Mouse (Mus musculus): ENCODE measurements around the gene Phactr2. TPM values are rescaled to one million over a fixed set of nuclear protein-coding genes. Genes with fewer than 3 reads are reported as not detected.

Phactr2 gene
- total RNA-seq, 2 experiments from 2014 or later: 30.1 to 31.2 TPM

DNA sequence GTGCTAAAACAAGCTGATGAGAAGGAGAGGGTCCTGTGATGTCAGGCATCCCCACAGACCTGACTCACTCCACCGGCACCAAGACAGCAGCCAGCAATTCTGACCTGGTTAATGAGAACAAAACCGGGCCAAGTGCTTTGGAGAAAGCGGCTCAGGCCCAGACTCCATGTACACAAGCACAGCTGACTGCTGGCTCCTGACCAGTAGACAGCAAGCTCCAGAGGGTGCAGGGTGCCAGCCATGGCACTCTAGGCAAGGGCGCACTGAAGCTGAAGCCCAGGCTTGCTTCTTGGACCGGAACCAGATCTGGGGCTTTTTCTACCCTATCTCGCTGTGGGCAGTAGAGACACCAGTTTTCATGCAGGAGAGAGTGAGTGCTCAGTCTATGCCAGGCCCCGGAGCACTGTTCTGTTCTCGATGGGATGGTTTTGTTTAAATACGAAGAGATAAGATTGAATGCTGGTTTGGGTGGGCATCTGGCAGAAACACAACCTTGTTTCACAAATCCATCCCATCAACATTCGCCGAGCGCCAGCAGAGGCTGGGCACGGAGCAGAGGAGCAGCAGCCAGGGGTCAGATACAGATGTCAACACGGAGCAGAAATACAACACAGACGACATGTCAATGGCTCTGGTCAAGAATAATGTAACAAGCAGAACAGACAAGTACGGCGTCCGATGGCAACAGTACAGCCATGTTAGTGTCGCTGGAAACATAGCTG lies 61.8 kb downstream of the Phactr2 start:
- no peak for ATAC-seq (ENCODE audit: poor library complexity, severe bottlenecking)

DNA sequence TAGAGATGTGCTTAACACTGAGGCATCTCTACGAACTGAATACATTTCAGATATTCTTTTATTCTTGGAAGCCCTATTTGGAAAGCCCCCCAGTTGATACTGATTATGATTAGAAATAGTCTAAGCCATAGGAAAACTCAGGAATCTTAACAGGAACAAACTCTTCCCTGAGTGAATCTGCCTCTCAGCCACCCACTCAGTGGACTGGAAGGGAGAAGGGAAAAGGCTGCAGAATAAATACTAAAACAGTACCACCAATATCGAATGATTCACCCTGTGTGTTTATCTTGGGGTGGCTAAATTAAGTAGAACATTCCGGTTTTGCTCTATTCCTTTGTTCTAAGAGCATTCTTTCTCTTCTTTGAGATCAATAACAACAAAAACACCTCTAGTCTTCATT lies 63.2 kb downstream of the Phactr2 start:
- no peak for ATAC-seq (ENCODE audit: poor library complexity, severe bottlenecking)

DNA sequence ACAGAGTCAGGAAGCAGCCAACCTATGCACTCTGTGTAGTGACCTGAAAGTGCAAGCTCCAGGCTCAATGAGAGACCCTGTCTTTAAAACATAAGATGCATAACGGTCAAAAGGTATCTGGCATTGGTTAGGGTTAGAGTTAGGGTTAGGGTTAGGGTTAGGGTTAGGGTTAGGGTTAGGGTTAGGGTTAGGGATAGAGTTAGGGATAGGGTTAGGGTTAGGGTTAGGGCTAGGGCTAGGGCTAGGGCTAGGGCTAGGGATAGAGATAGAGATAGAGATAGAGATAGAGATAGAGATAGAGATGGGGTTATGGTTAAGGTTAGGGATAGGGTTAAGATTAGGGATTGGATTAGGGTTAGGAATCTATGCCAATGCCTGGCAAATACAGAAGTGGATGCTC lies 72.2 kb downstream of the Phactr2 start:
- ATAC-seq (ENCODE audit: poor library complexity, severe bottlenecking): no peak

DNA sequence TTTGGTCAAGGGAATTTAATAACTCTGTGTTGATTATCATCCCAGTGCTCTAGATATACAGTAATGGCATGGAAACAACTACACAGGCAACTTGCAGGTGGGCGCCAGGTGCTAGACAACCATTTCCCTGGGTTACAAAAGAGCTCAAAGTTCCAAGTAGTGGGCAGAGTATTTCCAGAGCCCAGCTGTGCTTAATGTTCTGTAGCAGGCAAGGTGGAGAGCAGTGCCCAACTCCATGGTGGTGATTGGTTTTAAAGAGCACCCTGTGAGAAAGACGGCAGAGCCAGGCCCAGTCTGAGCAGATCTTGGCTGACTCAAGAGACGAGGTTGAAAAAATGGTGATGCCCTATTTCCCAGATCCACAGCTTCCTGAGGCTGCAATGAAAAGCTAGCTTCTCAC lies 78.5 kb downstream of the Phactr2 start:
- no peak for ATAC-seq (ENCODE audit: poor library complexity, severe bottlenecking)

DNA sequence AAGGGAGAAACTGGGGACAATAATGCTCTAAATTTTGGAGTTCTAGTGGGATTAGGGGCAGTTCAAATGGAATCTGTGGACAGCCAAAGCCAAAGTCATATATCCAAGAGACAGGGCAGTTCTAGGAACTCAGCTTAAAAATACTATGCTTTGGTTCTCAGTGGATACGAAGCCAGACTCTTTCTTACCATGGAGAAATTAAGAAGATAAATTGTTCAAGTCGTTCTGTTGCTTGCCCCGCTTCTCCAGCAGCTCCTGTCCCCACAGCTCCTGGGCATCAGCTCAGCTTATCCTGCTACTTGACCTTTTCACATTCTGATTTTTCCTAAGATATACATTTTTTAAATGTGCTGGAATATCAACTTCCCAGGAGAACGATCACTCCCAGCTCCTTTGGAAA lies 80.2 kb downstream of the Phactr2 start:
- no peak for ATAC-seq (ENCODE audit: poor library complexity, severe bottlenecking)

DNA sequence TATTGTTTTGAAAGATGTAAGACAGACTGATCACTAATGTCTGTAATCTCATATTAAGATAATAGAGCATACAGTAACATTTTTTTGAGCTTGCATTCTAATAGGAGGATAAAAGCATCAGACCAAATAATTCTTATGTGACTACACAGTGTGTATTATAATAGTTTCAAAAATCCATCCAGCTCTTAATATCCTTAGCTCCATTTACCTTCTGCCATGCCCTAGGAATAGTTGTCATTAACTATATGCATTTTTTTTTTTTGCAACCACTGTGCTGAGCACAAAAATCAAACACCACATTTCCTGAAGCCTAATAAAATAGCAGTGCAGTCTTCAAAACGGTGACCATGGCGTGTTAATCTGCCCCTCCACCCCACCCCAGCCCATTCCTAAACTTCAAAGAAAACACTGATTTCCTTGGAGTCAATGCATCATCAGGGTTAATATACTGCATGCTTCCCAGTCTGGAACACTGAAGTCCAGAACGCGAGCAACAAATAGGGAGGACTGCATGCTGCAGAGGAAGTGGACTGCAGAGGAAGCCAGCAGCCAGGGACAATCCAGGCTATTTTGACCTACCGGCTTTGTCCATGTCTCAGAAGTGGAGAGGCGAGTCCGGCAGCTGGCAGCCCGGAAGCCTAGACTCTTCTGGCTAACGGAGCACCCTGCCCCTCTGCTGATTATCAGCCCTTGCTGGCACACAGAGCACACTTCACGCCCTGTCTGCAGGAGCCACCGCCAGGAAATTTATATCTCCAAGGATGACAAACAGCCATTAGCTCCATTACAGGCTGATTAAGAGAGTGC lies 85.9 kb downstream of the Phactr2 start:
- no peak for ATAC-seq (ENCODE audit: poor library complexity, severe bottlenecking)

DNA sequence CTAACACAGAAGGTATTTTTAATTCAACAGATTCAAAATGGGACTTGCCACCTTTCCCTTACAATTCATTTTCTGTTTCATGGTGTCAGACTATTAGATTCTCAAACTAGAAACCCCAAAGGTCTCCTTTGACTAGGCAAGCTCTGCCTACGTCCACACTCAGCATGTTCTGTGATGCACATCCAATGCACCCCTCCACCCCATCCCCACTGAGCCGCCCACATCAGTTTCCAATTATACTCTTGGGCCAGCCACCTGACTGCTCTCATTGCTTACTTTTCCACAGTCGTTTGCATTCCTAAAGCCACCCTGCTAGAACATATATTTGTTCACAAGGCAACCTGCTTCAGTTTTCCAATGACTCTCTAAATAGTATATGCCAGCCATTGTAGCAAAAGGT lies 89.3 kb downstream of the Phactr2 start:
- ATAC-seq (ENCODE audit: poor library complexity, severe bottlenecking): no peak

DNA sequence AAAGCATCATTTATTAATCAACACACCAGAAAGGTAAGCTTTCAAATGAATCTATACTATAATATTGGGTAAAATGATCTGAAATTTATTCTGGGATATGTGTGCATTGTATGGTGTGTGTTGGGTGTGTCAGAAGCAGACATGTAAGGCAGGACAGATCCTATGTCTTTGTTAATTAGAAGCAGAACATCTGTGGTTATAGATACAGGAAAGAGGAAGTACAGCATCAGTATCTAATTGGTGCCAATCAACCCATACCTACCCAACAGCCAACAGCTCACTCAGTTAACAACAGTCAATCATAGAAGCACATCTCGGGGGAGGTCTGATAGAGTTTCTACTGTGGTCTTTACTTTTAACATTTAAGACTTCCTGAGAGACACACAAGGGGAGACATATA lies 96.3 kb downstream of the Phactr2 start:
- ATAC-seq (ENCODE audit: poor library complexity, severe bottlenecking): no peak

DNA sequence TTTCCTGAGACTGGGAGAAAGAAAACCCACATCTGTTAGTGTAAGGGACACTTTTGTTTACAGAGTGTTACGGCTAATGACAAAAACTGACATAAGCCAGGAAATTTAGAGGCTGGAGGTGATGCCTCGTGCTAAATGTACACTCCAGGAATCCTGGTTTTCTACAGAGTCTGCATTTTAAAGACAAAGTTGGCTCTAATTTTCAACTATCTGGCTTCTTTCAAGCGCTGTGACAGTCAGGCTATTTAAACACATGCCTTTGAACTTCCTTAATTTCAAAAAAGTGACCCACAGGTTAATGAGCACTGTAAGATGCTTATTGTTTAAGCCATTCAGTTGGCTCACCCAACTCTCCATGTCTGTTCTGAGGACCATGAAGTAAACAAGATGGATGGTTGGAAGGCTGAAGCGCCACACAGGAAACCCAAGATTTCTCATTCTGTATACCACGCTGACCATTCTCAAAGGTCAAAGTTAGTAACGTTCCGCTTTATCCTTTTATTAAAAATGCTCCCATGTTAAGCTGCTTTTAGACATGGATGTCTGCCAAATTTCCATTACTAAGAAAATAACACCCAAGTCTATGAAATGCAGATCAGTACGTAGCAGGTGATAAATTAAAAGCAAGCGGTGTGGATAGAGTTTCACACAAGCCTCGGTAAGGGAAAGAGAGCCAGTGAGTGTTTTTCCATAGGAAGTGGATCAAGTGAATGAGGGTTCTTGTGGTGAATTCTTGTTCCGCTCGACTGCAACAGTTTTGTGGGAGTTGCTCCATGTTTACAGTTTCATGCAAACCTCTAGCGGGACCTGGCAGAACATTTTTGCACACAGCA lies 97.6 kb downstream of the Phactr2 start:
- ATAC-seq (ENCODE audit: poor library complexity, severe bottlenecking): no peak

DNA sequence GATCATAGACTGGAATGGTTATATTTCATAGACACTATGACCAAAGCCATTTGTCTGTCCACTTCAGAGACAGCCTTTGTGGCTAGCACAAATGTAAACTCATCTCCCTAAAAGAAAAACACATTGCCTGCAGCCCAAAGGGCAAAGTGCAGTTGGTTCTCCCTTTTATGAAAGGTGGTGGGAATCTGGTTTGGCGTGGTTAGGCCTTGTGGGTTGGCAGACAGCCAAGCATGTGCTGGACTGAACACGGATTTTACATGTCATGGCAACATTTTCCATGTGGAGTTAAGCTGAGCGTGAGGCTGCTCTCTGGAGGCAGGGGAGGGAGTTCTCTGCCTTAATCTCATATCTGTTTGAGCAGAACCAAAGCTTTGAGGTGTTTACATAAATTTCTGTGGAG lies 98.4 kb downstream of the Phactr2 start:
- ATAC-seq (ENCODE audit: poor library complexity, severe bottlenecking): no peak

- ATAC-seq (ENCODE audit: poor library complexity, severe bottlenecking): no peak
Observed at GRCm38 (mm10) chr10:13369581-13370375, 104.4 kb downstream of the Phactr2 start.

DNA sequence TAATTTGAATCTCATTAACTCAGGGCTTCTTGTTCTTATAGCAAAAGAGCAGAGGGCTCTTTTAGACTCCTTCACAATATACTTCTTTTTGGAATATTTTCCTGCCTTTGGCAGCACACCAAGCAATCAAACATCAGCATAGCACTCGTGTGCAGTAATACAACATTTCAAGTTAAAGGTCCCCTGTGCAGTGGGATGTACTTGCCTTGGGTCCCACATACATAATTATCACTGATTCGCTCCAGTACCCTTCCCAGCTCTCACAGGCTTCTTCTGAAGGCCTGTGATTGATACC lies 110.0 kb downstream of the Phactr2 start:
- no peak for ATAC-seq (ENCODE audit: poor library complexity, severe bottlenecking)

DNA sequence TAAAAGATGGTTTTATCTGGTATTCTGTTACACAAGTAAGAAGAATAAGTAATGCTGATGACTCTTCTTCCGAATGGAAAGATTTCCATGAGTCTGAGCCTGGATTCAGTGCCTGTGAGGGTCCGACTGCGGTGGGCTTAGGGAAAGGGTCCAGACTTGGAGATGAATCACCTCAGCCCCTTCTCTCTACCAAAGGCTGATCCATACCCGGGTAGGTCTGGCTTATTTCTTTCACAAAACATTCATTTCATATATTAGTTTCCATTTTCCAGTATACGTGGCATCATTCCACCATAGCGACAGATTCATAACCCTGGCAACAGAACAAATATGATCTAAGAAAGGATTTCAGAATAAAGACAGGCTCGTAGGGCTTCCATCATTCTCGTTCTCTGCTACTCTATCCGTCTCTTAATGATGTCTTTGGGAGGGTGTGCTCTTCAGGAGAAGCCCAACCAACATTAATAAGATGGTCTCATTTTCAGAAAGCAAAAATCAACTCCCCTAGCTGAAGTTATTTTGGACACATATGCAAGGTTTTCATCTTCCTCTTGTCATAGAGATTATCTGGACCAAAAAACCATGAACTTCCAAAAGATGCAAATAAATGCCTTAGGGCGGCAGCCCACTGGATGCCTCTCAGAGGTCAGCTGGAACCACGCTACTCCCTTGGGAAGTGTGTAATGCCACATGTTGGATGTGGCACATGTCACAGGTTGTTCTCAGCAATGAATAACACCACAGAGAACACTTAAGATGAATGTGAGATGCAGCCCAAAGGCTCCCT lies 110.5 kb downstream of the Phactr2 start:
- ATAC-seq (ENCODE audit: poor library complexity, severe bottlenecking): no peak

- ATAC-seq (ENCODE audit: poor library complexity, severe bottlenecking): no peak
Observed at GRCm38 (mm10) chr10:13360913-13361312, 113.3 kb downstream of the Phactr2 start.

GRCm38 (mm10) chr10:13359846-13360245 lies 114.4 kb downstream of the Phactr2 start:
- no peak for ATAC-seq (ENCODE audit: poor library complexity, severe bottlenecking)

DNA sequence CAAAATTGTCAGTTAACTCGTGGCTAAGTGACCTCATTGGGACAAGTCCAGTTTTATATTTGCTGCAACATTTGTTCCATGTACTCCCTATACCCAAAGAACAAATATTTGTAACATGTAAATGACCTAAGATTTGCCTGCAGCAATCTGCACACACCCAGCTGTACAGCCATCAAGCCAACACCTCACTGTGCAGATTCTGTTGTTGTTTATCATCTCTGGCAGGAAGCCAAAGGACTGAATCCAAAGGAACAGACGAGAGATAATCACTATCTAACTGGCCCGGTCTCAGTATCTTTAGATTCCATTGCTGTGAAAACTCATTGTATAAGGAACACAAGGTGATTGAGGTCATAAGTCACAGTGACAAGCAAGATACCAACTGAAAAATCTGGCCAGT lies 115.5 kb downstream of the Phactr2 start:
- ATAC-seq (ENCODE audit: poor library complexity, severe bottlenecking): no peak

DNA sequence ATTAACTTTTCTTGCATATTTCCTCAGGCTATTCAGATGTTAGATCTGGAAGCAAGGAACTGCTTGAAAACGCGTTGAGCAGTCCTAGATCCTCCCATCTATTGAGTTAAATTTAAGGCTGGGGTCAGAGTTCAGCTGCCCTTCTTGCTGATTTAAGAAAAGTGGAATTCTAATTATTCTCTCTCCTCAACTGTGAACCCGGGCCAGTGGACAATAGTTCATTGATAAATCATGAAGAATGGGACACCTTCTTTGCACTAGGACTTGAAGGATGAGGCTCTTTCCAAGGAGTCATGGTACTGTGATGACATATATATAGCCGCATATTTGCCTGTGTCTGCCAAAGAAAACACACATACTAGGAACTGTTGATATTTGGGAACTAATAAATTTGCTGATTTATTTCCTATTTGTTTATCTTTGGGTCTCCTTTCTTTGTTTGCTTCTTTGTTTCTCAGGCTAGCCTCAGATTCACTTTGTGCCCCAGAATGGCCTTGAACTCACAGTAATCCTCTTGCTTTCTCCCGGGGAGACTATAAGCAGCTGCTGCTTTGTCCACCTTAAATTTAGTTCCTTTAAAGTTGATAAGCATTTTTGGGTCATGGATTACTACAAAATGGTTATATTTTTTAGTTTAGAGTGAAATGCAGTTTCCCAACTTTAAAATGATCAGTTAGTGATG lies 127.5 kb downstream of the Phactr2 start:
- ATAC-seq (ENCODE audit: poor library complexity, severe bottlenecking): no peak

DNA sequence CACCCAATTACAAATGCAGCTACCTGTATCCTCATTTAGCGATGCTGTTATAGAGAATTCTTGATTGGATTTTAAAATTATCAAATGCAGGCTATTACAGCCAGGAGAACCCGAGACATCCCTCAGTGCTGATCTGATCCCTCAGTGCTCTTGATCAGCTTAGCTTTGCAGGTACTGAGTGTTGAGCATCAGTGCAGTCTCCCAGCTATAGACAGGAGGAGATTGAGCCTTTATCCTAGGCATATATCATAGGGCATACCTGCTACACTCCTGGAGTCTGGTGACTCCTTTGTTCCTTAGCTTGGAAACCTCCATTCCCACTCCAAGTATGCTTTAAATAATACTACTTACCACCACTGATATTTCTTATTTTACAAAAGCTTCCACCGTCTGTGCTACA lies 133.6 kb downstream of the Phactr2 start:
- ATAC-seq (ENCODE audit: poor library complexity, severe bottlenecking): no peak

GRCm38 (mm10) chr10:13336964-13337363 lies 137.2 kb downstream of the Phactr2 start:
- no peak for ATAC-seq (ENCODE audit: poor library complexity, severe bottlenecking)

GRCm38 (mm10) chr10:13335814-13336213 lies 138.4 kb downstream of the Phactr2 start:
- no peak for ATAC-seq (ENCODE audit: poor library complexity, severe bottlenecking)

All from megakaryocyte, adult 5-6 weeks (primary cell).